Mouse (Mus musculus) liver, postnatal 0 days (tissue): ENCODE measurements around the gene Tas2r134. TPM values are rescaled to one million over a fixed set of nuclear protein-coding genes. Genes with fewer than 3 reads are reported as not detected.

Source experiments
- ATAC-seq: fragments of 200-750 bp; cut with Nextera tagmentation; 2 replicates; pipeline ENCODE4 v1.8.0; 2017; ENCODE audit warnings: mild to moderate bottlenecking, moderate library complexity
- DNase-seq: peaks from one replicate; pipeline ENCODE4 v3.0.0-alpha.2; 2016
- H3K27ac ChIP-seq: fragments of 300-500 bp; sonication (generic); 2 replicates; pipeline ENCODE4 v1.5.1; 2014; ENCODE audit warnings: antibody characterized with exemption, moderate library complexity, mild to moderate bottlenecking, low read depth
- H3K27me3 ChIP-seq: fragments of 300-500 bp; sonication (generic); 2 replicates; pipeline ENCODE4 v1.6.1; 2014; ENCODE audit warnings: low read length, control low read depth, mixed read lengths; ENCODE audit not compliant: insufficient read depth
- H3K36me3 ChIP-seq: fragments of 300-500 bp; sonication (generic); replicated peaks from 2 replicates; pipeline ENCODE4 v1.6.1; 2014; ENCODE audit warnings: mild to moderate bottlenecking, control low read depth, low read length, moderate library complexity, mixed read lengths; ENCODE audit not compliant: insufficient read depth
- H3K4me1 ChIP-seq: fragments of 300-500 bp; sonication (generic); 2 replicates; pipeline ENCODE4 v1.6.1; 2014; ENCODE audit warnings: antibody characterized with exemption, mild to moderate bottlenecking, control low read depth; ENCODE audit not compliant: insufficient read depth
- H3K4me2 ChIP-seq: fragments of 300-500 bp; sonication (generic); 2 replicates; pipeline ENCODE4 v1.6.1; 2014; ENCODE audit warnings: low read depth, mild to moderate bottlenecking, low read length, moderate library complexity, mixed read lengths
- H3K4me3 ChIP-seq: fragments of 300-500 bp; sonication (generic); 2 replicates; pipeline ENCODE4 v1.5.1; 2014; ENCODE audit warnings: low read depth, low read length
- H3K9ac ChIP-seq: fragments of 300-500 bp; sonication (generic); replicated peaks from 2 replicates; pipeline ENCODE4 v1.6.1; 2014; ENCODE audit warnings: mild to moderate bottlenecking, moderate library complexity
- H3K9me3 ChIP-seq: fragments of 300-500 bp; sonication (generic); 2 replicates; pipeline ENCODE4 v1.6.1; 2016; ENCODE audit warnings: mild to moderate bottlenecking, control low read depth, low read length, mixed read lengths
- CTCF ChIP-seq: sonication (generic); IDR thresholded peaks from 2 replicates; pipeline ENCODE4 v1.5.1; 2016; ENCODE audit warnings: antibody characterized with exemption, low read depth
- EP300 ChIP-seq: IDR thresholded peaks from 2 replicates; pipeline ENCODE4 v1.6.1; 2016; ENCODE audit warnings: antibody characterized with exemption, low read depth, mild to moderate bottlenecking
- WGBS: fragments of 180-500 bp; shearing (Covaris S2); extraction: QIAGEN DNeasy Blood & Tissue Kit; methylation state at CpG from one replicate; pipeline ENCODE4 v1.1.7; 2014; ENCODE audit not compliant: insufficient replicate concordance; 5-methylcytosine and 5-hydroxymethylcytosine counted together
- polyA plus RNA-seq: library from polyadenylated mRNA; unstranded; fragments of >200 nt; fragmentation: Nextera tagmentation; extraction: Ambion mirVana; gene quantifications from 2 replicates; pipeline ENCODE4 v1.2.1, GENCODE M21; 2015

Gene Tas2r134
- polyA plus RNA-seq, 1 experiment from 2014 or later, result not detected

DNA sequence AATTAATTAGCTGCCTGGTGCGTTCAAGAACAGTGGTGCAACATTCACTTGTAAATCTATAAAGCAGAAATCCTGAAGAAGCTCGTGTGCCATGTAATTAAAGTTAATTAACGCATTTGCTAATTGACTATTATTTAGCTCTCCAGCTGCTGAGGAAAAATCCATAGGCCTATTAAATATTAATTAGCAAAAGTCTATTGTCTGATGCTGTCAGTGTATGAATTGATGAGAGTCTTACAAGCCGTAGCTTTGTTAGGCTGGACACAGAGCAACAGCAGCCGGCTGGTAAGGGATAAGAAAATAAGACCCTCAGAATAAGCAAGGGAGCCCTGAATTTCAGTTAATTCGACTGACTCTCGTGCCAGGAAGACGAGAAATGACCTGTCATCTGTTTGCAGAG lies 37.0 kb upstream of the Tas2r134 start:
- WGBS, result 72% methylated on average over 8 of the region's 8 CpGs
- no peaks in the 10 kb centered on the region for H3K9me3 ChIP-seq
- H3K27me3 ChIP-seq, result no peaks in the 10 kb centered on the region
- no peak overlapping the region for H3K4me3 ChIP-seq
- H3K9ac ChIP-seq, result no peak overlapping the region
- DNase-seq (no peak), ATAC-seq (no peak)
- H3K4me2 ChIP-seq, result no peak overlapping the region
- H3K4me1 ChIP-seq, result no peaks in the 10 kb centered on the region; the same call in 1 of the 2 replicates
- TF ChIP-seq EP300, result no peak
- no peak for TF ChIP-seq CTCF
- no peaks in the 10 kb centered on the region for H3K36me3 ChIP-seq
- H3K27ac ChIP-seq, result no peak overlapping the region

DNA sequence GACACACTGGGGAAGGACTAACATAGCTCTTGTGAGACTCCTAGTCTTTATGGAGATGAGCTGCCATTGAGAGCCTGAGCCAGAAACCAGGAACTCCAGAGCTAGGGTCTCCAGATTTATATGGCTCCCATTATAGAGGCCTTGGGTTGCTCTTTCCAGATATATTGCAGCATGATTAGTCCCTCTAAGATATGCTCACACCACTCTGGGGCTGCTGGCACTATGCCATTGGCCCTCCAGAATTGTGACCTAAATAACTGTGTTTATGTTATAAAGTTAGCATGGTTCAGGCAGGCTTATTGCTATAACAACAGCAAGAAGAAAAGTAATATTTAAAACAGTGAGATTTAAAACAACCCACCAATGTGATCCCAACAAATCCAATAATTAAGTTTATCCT lies 35.2 kb upstream of the Tas2r134 start:
- no peak overlapping the region for H3K4me2 ChIP-seq
- no peak for ATAC-seq
- no peak for DNase-seq
- no peak overlapping the region for H3K4me3 ChIP-seq
- H3K9me3 ChIP-seq, result no peaks in the 10 kb centered on the region
- no peaks in the 10 kb centered on the region for H3K36me3 ChIP-seq
- TF ChIP-seq CTCF, result no peak
- no peak for TF ChIP-seq EP300
- no peaks in the 10 kb centered on the region for H3K27me3 ChIP-seq
- H3K27ac ChIP-seq, result no peak overlapping the region
- H3K4me1 ChIP-seq, result no peaks in the 10 kb centered on the region; the same call in 1 of the 2 replicates
- no peak overlapping the region for H3K9ac ChIP-seq

DNA sequence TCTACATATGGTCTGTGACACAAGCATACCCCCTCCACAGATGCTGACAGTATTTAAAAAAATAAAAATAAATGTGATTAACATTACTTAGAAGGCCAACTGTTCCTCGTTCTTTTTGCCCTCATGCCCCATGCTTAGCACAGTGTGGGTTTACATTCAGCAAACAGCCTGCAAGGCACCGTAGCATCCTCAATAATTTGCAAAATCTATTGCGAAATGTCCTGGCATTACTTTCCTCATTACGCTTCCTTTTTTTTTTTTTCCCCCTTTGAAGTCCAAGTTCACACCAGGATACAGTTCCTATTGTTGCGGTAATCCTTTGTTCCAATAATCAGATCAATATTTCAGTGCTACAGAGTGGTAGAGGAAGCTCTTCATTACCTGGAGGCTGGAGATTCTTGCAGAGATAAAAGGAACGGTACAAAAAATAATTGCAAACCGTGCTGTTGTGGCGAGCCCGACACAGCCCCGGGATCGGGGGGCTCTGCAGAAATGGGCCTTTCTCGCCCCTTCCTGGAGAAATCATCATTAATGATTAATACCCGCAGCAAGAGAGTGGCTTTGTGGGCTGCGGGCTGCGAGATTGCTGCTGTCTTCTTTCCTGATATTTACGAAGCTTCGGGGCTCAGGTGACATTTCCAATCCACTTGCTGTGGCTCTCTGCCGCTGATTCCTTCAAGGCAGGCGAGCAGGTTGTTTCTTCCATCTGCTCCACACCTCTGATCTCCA lies 27.7 kb upstream of the Tas2r134 start:
- no peak overlapping the region for H3K4me3 ChIP-seq
- ATAC-seq (no peak), DNase-seq (no peak)
- no peaks in the 10 kb centered on the region for H3K9me3 ChIP-seq
- 62% methylated on average over 19 of the region's 19 CpGs for WGBS
- H3K9ac ChIP-seq, result no peak overlapping the region
- H3K27ac ChIP-seq, result no peak overlapping the region
- H3K4me1 ChIP-seq, result no peaks in the 10 kb centered on the region
- H3K4me2 ChIP-seq, result no peak overlapping the region
- TF ChIP-seq CTCF, result no peak
- no peak for TF ChIP-seq EP300
- no peaks in the 10 kb centered on the region for H3K27me3 ChIP-seq
- no peaks in the 10 kb centered on the region for H3K36me3 ChIP-seq

- ATAC-seq (no peak), DNase-seq (no peak)
- Histone ChIP-seq H3K36me3 (no peaks in the 10 kb centered on the region), H3K4me2 (no peak overlapping the region), H3K9ac (no peak overlapping the region), H3K9me3 (no peaks in the 10 kb centered on the region), H3K4me1 (no peaks in the 10 kb centered on the region), H3K27ac (no peak overlapping the region), H3K4me3 (no peak overlapping the region), H3K27me3 (no peaks in the 10 kb centered on the region)
- TF ChIP-seq CTCF, result no peak
- TF ChIP-seq EP300, result no peak
- 63% methylated on average over 3 of the region's 3 CpGs for WGBS
Measured at GRCm38 (mm10) chr2:51600202-51600487, 27.2 kb upstream of the Tas2r134 start.

DNA sequence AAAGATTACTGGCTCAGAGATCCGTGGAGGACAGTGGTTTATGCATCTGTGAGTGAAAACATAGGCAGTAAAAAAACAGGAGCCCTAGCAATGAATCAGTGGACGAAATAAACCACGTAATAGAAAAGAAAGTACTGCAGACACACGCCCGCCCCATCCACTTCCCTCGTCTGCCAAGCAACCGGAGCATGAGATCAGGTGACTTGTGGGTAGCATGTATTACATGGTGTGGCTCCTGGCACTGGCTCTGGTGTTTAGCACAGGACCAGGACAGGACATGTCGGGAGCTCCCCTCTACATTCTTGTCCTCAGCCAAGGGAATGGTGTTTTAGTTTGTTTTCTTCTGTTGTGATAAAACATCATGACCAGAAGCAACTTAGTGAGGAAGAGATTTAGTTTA lies 26.4 kb upstream of the Tas2r134 start:
- DNase-seq, result no peak
- Histone ChIP-seq H3K36me3 (no peaks in the 10 kb centered on the region), H3K4me2 (no peak overlapping the region), H3K27ac (no peak overlapping the region), H3K4me1 (no peaks in the 10 kb centered on the region), H3K4me3 (no peak overlapping the region), H3K9me3 (no peaks in the 10 kb centered on the region), H3K9ac (no peak overlapping the region), H3K27me3 (no peaks in the 10 kb centered on the region)
- whole genome bisulfite sequencing, result 62% methylated on average over 8 of the region's 8 CpGs
- ATAC-seq, result no peak
- no peak for TF ChIP-seq CTCF
- TF ChIP-seq EP300, result no peak

- Histone ChIP-seq H3K36me3 (no peaks in the 10 kb centered on the region), H3K4me3 (no peak overlapping the region), H3K27ac (no peak overlapping the region), H3K9me3 (no peaks in the 10 kb centered on the region), H3K4me1 (no peaks in the 10 kb centered on the region), H3K4me2 (no peak overlapping the region), H3K27me3 (no peaks in the 10 kb centered on the region), H3K9ac (no peak overlapping the region)
- DNase-seq (no peak), ATAC-seq (no peak)
- no peak for TF ChIP-seq CTCF
- TF ChIP-seq EP300, result no peak
- WGBS, result 59% methylated on average over 10 of the region's 10 CpGs
Measured at GRCm38 (mm10) chr2:51610305-51610704, 17.0 kb upstream of the Tas2r134 start.

- Histone ChIP-seq H3K4me3 (no peak overlapping the region), H3K27me3 (no peaks in the 10 kb centered on the region), H3K9me3 (no peaks in the 10 kb centered on the region), H3K4me2 (no peak overlapping the region), H3K36me3 (no peaks in the 10 kb centered on the region), H3K4me1 (no peaks in the 10 kb centered on the region), H3K9ac (no peak overlapping the region), H3K27ac (no peak overlapping the region)
- ATAC-seq, result no peak
- no peak for DNase-seq
- 45% methylated on average over 2 of the region's 2 CpGs for WGBS
- TF ChIP-seq EP300 (no peak), CTCF (no peak)
Measured at GRCm38 (mm10) chr2:51610897-51611296, 16.4 kb upstream of the Tas2r134 start.
